Mouse (Mus musculus): ENCODE results near the gene Nop16. TPM values are rescaled to one million over a fixed set of nuclear protein-coding genes. Genes with fewer than 3 reads are reported as not detected.

Nop16 gene
- polyA plus RNA-seq, 1 experiment from 2014 or later = 90.2 TPM

DNA sequence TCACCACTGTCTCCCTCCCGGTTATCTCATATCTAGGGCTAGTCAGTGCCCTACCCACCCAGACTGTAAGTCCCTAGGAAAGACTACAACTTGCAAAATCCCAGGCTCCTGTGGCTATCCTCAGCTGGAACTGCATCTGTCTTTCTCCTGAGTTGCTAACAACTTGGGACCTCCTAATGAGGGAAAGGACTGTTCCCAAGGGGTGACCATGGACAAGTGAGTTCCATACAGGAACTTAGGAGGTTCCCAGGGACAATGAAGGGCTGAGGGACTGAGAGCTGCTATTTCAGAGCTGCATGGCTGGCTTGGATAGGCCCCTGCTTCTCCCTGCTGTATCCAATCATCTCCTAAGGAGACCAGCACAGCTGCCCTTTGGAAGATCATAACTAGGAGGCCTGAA lies 19.4 kb upstream of the Nop16 start:
- ATAC-seq (replicated peaks; ENCODE audit: low FRiP score) = no peak
- no peak overlapping the region for H3K9ac ChIP-seq
- H3K4me3 ChIP-seq (replicated peaks) = no peak overlapping the region
- no peaks in the 10 kb centered on the region for H3K36me3 ChIP-seq
- peaks cover 26% of the 10 kb centered on the region for H3K4me1 ChIP-seq
- H3K4me2 ChIP-seq = peak overlapping the region; percentile 24; the same call in 1 of the 2 replicates
- no peak overlapping the region for H3K27ac ChIP-seq
- H3K9me3 ChIP-seq (replicated peaks) = no peaks in the 10 kb centered on the region
- WGBS = 41% methylated on average over 1 of the region's 1 CpGs
- H3K27me3 ChIP-seq = no peaks in the 10 kb centered on the region

DNA sequence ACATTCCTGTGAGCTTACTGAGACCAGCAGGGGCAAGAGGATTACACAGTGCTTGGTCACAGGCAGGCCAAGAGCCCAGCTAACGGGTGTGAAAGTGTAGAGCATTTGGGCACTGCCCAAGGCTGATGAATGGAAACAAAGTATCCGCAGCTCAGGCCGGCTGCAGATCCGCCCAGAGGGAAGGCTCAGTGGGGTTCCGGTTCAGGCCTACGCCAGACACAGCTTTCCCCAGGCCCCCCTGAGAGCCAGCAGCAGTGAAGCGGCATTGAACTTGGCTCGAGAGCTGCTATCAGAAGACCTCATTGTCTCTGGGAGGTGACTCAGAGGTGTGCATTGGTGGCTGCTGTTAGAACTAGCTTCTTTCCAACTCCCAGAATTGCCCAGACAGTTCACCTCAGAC lies 18.8 kb upstream of the Nop16 start:
- H3K9ac ChIP-seq = no peak overlapping the region

DNA sequence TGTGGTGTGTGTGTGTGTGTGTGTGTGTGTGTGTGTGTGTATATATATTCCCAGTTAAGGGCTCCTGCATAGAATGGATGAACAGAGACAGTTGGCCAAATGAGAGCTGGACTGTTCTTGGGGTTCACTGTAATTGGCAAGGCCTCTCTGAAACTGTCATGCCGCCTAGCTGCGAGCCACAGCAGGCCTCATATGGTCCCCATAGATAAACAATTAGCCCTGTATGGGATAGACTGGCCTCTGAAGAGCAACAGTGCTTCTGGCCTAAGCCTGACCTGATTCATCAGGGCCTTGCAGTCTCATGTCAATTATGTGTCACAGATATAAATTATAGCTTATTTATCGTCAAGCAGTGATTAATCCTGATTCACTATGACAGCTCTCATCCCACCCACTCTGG lies 18.1 kb upstream of the Nop16 start:
- no peaks in the 10 kb centered on the region for H3K36me3 ChIP-seq
- H3K4me3 ChIP-seq (replicated peaks) = no peak overlapping the region
- WGBS = 87% methylated on average over 3 of the region's 3 CpGs
- H3K4me2 ChIP-seq = no peak overlapping the region
- peaks cover 26% of the 10 kb centered on the region for H3K4me1 ChIP-seq
- no peak overlapping the region for H3K9ac ChIP-seq
- no peak overlapping the region for H3K27ac ChIP-seq
- no peaks in the 10 kb centered on the region for H3K27me3 ChIP-seq
- H3K9me3 ChIP-seq (replicated peaks) = no peaks in the 10 kb centered on the region
- ATAC-seq (replicated peaks; ENCODE audit: low FRiP score) = no peak; the same call in 1 of the 2 replicates

More for the DNA sequence above, 18.8 kb upstream of the Nop16 start:
- Histone ChIP-seq H3K4me1 (peaks cover 26% of the 10 kb centered on the region), H3K9me3 (replicated peaks) (no peaks in the 10 kb centered on the region), H3K27me3 (no peaks in the 10 kb centered on the region), H3K27ac (no peak overlapping the region), H3K36me3 (no peaks in the 10 kb centered on the region), H3K4me2 (peak overlapping the region; percentile 24), H3K4me3 (replicated peaks) (no peak overlapping the region)
- ATAC-seq (replicated peaks; ENCODE audit: low FRiP score) = no peak
- WGBS = 48% methylated on average over 8 of the region's 8 CpGs

DNA sequence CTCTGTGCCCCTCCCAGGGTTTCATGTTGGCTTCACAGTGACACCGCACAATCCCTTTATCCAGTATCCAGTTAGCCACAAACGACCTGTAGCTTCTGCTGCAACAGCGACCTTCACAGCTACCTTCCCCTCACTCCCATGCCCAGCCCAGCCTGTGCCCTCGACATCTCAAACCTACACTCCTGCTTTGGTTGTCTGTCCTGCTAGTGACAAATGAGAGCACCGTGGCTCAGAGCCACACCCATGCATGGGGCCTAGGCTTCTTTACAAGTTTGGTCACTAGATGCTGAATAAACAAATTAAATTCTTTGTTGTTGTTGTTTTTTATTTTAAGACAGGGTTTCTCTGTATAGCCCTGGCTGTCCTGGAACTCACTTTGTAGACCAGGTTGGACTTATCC lies 17.3 kb upstream of the Nop16 start:
- no peaks in the 10 kb centered on the region for H3K27me3 ChIP-seq
- no peak overlapping the region for H3K27ac ChIP-seq
- no peak overlapping the region for H3K9ac ChIP-seq
- H3K4me1 ChIP-seq = peaks cover 26% of the 10 kb centered on the region
- no peaks in the 10 kb centered on the region for H3K36me3 ChIP-seq
- WGBS = 73% methylated on average over 5 of the region's 5 CpGs
- H3K4me3 ChIP-seq (replicated peaks) = no peak overlapping the region
- no peaks in the 10 kb centered on the region for H3K9me3 ChIP-seq (replicated peaks)
- no peak overlapping the region for H3K4me2 ChIP-seq
- ATAC-seq (replicated peaks; ENCODE audit: low FRiP score) = no peak

DNA sequence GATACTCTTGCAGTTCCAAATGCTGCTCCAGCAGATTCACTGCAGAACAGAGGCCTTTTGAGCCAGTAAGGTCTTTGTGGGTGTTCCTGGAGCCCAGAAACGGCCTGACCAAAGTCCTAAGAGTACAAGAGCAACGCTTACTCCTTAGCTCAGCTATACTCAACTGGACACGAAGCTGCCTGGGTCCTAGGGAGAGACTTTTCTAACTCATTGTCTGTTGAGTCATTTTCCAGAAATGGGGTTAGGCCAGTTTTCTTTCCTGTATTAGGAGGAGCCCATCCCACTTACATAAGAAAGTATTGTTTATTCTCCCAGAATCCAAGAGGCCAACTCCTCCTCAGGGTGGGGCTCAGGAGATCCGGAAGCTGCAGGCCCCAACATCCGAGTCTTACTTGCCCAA lies 15.5 kb upstream of the Nop16 start:
- ATAC-seq (replicated peaks; ENCODE audit: low FRiP score) = no peak
- WGBS = 79% methylated on average over 5 of the region's 5 CpGs

DNA sequence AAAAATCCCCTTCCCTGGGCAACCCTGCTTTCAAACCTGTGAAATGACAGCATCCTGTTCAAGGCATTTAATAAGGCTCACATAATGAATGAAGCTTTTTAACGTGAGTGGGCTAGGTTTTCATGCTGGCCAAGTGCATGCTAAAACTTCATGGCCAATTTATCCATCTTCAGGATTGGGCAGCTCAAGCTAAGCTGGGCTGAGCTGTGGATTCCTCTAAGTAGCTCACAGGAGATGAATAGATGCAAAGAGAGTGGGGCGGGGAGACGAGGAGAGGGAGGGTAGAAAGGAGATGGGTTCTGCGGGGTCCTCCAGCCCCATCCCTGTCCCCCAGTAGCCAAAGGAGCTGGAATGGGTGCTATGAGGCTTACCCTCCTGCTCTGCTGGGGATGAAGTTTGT lies 14.3 kb upstream of the Nop16 start:
- H3K4me2 ChIP-seq = no peak overlapping the region
- H3K27ac ChIP-seq = no peak overlapping the region
- no peaks in the 10 kb centered on the region for H3K9me3 ChIP-seq (replicated peaks)
- no peak overlapping the region for H3K4me3 ChIP-seq (replicated peaks)
- 68% methylated on average over 4 of the region's 4 CpGs for WGBS
- peaks cover 7% of the 10 kb centered on the region; the same call in 1 of the 2 replicates for H3K4me1 ChIP-seq
- no peak overlapping the region for H3K9ac ChIP-seq
- H3K36me3 ChIP-seq = peaks cover 3% of the 10 kb centered on the region; the same call in 1 of the 2 replicates
- H3K27me3 ChIP-seq = no peaks in the 10 kb centered on the region
- no peak for ATAC-seq (replicated peaks; ENCODE audit: low FRiP score)

More for the DNA sequence above, 15.5 kb upstream of the Nop16 start:
- no peaks in the 10 kb centered on the region for H3K27me3 ChIP-seq
- H3K4me2 ChIP-seq = no peak overlapping the region
- H3K4me3 ChIP-seq (replicated peaks) = no peak overlapping the region
- H3K36me3 ChIP-seq = no peaks in the 10 kb centered on the region
- no peaks in the 10 kb centered on the region for H3K9me3 ChIP-seq (replicated peaks)
- no peak overlapping the region for H3K9ac ChIP-seq
- no peak overlapping the region for H3K27ac ChIP-seq
- peaks cover 14% of the 10 kb centered on the region for H3K4me1 ChIP-seq

DNA sequence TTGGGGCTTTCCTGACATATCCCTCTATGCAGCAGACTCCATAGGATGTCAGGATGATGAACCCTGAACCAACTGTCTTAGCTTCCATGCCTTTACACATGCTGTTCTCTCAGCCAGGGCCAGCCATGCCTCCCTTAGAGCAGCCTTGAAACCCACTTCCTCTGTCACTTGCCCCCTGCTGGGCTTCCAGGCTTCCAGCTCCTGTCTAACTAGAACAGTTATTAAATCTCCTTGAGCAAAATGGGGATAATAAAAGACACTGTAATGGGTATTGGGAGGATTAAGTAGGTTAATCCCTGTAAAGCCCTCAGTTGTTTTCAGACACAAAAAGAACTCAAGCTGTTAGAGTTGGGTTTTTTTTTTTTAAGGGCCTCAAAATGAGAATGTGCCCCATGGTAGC lies 13.6 kb upstream of the Nop16 start:
- H3K4me3 ChIP-seq (replicated peaks) = no peak overlapping the region
- H3K4me2 ChIP-seq = no peak overlapping the region
- H3K4me1 ChIP-seq = peaks cover under 1% of the 10 kb centered on the region; the same call in 1 of the 2 replicates
- no peaks in the 10 kb centered on the region for H3K27me3 ChIP-seq
- no peak overlapping the region for H3K9ac ChIP-seq
- no peaks in the 10 kb centered on the region for H3K9me3 ChIP-seq (replicated peaks)
- ATAC-seq (replicated peaks; ENCODE audit: low FRiP score) = no peak
- peaks cover 11% of the 10 kb centered on the region for H3K36me3 ChIP-seq
- no peak overlapping the region for H3K27ac ChIP-seq

DNA sequence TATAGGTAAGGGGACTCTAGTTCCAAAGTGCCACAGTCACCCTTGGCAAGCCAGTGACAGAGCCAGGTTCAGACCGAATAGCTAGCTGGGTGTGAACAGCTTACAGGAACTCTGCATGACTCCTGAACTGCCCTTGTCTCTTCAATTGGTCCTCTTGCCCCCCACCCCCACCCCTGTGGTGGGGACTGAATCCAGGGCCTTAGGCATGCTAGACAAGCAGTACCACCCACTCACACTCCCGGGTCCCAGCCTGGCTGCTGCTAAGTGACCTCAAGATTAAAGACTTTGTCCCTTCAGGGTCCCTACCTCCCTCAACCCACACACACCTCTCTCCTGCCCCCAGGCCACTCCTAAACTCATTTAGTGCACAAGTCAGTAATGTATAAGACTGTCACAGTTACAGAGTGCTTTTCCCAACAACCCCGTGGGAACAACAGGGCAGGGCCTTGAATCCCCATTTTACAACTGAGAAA lies 12.8 kb upstream of the Nop16 start:
- no peak overlapping the region for H3K4me2 ChIP-seq
- H3K27ac ChIP-seq = no peak overlapping the region
- no peaks in the 10 kb centered on the region for H3K9me3 ChIP-seq (replicated peaks)
- H3K36me3 ChIP-seq = peaks cover 19% of the 10 kb centered on the region
- WGBS = 16% methylated on average over 3 of the region's 3 CpGs
- no peak overlapping the region for H3K9ac ChIP-seq
- no peaks in the 10 kb centered on the region for H3K27me3 ChIP-seq
- no peak overlapping the region for H3K4me3 ChIP-seq (replicated peaks)
- H3K4me1 ChIP-seq = no peaks in the 10 kb centered on the region
- no peak for ATAC-seq (replicated peaks; ENCODE audit: low FRiP score)

DNA sequence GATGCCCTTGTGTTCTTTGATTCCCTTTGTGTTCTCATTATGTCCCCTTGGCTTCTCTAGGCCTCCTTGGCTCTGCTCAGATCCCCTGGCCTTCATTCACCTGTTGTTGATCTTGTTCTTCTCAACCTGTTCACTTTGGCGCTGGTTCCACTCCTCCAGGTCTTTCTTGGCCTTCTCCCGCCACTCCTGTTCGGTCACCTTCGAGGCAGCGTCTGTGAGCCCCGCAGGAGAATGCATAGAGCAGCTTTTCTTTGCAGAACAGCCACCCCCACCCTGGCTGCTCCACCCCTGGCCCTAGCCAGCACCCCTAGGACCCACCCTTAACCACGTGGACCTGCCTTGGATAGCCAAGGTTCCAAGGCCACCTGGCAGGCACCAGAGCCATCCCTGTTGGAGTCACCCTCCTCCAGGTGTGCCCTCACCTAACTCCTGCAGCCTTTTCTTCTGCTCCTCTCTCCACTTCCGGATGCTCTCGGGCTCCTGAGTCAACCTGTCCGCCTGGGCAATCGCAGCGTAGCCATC lies 8.8 kb upstream of the Nop16 start:
- no peak for ATAC-seq (replicated peaks; ENCODE audit: low FRiP score)
- 94% methylated on average over 12 of the region's 12 CpGs for WGBS
- Histone ChIP-seq H3K27me3 (no peaks in the 10 kb centered on the region), H3K9ac (no peak overlapping the region), H3K36me3 (peaks cover 38% of the 10 kb centered on the region), H3K4me1 (peaks cover 4% of the 10 kb centered on the region), H3K4me2 (no peak overlapping the region), H3K4me3 (replicated peaks) (no peak overlapping the region), H3K27ac (no peak overlapping the region), H3K9me3 (replicated peaks) (no peaks in the 10 kb centered on the region)

DNA sequence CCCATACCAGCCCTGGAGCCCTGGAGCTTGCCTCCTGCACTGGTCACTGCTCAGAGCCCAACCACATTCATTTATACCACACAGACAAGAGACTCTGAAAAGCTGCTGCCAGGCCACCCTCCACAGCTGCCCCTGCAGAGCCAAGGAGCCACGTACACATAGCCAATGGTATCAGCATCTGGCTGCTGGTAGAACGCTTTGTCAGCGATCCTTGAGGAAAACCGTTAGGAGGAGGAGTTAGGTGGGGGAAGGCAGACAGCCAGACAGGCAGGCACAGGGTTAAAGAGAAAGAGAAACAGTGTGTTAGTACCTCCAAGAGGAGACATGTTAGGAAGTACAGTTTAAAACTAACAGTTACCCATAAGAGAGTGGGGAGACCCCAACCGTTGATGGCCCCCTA lies 7.0 kb upstream of the Nop16 start:
- ATAC-seq (replicated peaks; ENCODE audit: low FRiP score) = no peak
- H3K9me3 ChIP-seq (replicated peaks) = no peaks in the 10 kb centered on the region
- peaks cover 50% of the 10 kb centered on the region for H3K36me3 ChIP-seq
- peaks cover 5% of the 10 kb centered on the region for H3K4me1 ChIP-seq
- H3K4me2 ChIP-seq = no peak overlapping the region
- H3K4me3 ChIP-seq (replicated peaks) = no peak overlapping the region
- H3K9ac ChIP-seq = no peak overlapping the region; the same call in 1 of the 2 replicates
- no peak overlapping the region for H3K27ac ChIP-seq
- 54% methylated on average over 5 of the region's 5 CpGs for whole genome bisulfite sequencing
- H3K27me3 ChIP-seq = no peaks in the 10 kb centered on the region

DNA sequence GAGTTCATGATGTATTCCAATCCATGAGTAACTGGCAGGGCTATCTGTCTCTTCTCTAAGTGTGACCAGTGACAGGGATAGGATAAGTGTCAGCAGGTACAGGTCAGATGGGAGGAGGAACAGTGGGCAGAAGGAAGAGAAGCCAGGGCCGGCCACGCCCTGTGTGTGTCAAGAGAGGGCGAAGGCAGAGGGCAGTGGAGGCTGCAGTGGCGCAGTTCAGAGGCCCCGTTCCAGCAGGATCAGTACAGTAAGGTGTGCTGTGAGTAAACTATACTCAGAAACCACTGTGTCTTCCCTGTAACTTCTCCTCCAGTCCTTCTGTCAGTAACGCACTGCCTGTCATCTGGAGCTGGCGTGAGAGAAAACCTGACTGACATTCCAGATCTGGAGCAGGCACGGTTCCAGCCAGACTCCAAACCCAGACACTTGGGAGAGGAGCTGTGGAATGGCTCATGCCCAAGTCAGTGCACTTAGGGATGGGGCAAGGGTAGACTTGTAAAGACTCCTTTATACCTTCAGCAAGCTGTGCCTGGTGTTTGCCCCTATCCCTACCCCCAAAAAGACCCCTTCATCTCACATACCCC lies 6.3 kb upstream of the Nop16 start:
- no peak overlapping the region for H3K27ac ChIP-seq
- peaks cover 50% of the 10 kb centered on the region for H3K36me3 ChIP-seq
- no peaks in the 10 kb centered on the region for H3K9me3 ChIP-seq (replicated peaks)
- ATAC-seq (replicated peaks; ENCODE audit: low FRiP score) = no peak
- no peak overlapping the region for H3K4me3 ChIP-seq (replicated peaks)
- peaks cover 11% of the 10 kb centered on the region for H3K4me1 ChIP-seq
- no peak overlapping the region for H3K9ac ChIP-seq
- no peak overlapping the region for H3K4me2 ChIP-seq
- H3K27me3 ChIP-seq = no peaks in the 10 kb centered on the region
- WGBS = 87% methylated on average over 8 of the region's 8 CpGs

DNA sequence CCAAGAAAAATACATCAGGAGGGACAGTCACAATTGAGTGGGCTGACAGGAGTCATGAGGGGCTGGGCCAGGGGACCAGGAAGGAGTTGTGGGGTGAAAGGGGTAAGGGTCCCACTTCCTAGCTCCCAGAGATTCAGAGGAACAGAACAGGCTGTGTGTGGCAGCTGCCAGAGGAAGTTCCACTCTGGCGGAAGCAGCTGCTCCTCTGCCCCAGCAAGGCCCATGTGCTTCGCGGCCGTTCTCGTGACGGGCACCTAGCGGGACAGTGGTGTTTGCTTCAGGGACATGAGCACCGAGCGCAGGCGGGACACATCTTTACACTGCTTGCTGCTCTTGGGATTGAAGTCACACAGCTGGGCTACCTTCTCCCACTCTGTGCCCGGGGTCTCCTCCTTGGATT lies 3.7 kb upstream of the Nop16 start:
- Histone ChIP-seq H3K9ac (no peak overlapping the region), H3K4me2 (no peak overlapping the region), H3K27me3 (no peaks in the 10 kb centered on the region), H3K36me3 (peaks cover 40% of the 10 kb centered on the region), H3K4me1 (peaks cover 24% of the 10 kb centered on the region), H3K4me3 (replicated peaks) (no peak overlapping the region), H3K27ac (no peak overlapping the region), H3K9me3 (replicated peaks) (no peaks in the 10 kb centered on the region)
- no peak for ATAC-seq (replicated peaks; ENCODE audit: low FRiP score)
- 96% methylated on average over 11 of the region's 11 CpGs for WGBS
